Mouse (Mus musculus): Measurements from ENCODE around the gene Spata21.
A peak's percentile ranks its signal among the peaks of the same experiment; 100 is the strongest.

Gene Spata21

DNA sequence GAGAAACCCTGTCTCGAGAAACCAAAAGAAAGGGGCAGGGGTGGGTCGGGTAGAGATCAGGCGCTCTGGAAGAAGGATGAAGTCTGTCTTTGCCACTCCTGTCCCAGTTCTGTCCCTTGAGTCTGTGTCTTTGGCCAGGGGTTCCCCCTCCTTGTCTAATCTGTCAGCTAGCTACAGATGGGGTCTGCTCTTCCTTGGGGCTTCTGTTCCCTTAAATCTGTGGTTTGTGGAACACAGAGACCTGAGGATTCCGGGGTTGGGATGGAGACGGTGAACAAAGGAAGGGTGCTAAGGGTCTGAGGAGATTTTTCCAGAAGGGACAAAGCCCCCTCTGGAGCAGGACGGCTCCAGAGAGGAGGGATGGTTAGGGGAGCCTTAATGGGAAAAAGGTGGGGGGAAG, at the start of gene Spata21:
Spata21 (plus strand) TSS at position 301 of the 400 bp plus-strand sequence.
- DNase-seq, result no peak

DNA sequence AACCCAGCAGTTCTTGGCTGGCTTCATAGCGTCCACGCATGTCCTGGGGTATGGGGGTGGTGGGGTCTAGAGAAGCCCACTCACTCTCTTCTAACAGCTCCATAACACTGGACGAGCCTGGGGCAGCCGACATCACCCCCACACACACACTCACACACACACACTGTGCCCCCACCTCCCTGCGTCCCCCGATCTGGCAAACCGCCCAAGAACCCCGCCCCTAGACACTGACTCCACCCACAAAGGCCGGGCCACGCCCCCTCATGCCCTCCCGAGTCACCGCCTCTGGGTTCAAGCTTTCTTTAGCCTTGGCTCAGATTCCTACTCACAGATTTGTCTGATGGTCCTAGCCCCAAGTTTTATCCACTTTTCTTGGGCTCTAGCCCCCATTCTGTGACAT, 47.0 kb upstream of the Spata21 start:
- no peak for DNase-seq

DNA sequence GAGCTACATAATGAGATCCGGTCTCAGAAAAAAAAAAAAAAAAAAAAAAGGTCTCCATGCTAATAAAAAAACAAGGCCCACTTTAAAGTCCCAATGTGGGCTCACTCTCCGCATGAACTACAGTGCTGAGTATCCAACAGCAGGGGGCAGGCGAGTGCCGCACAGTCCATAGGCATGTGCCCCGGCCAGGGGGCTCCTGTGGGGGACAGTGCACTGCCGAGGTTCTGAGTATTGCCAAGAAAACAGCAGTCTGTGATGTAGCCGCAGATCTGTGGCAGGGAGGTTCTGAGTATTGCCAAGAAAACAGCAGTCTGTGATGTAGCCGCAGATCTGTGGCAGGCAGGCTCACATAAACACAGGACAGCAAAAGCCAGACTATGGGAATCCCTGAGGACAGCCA, 43.3 kb upstream of the Spata21 start:
- DNase-seq, result peak; percentile 51

DNA sequence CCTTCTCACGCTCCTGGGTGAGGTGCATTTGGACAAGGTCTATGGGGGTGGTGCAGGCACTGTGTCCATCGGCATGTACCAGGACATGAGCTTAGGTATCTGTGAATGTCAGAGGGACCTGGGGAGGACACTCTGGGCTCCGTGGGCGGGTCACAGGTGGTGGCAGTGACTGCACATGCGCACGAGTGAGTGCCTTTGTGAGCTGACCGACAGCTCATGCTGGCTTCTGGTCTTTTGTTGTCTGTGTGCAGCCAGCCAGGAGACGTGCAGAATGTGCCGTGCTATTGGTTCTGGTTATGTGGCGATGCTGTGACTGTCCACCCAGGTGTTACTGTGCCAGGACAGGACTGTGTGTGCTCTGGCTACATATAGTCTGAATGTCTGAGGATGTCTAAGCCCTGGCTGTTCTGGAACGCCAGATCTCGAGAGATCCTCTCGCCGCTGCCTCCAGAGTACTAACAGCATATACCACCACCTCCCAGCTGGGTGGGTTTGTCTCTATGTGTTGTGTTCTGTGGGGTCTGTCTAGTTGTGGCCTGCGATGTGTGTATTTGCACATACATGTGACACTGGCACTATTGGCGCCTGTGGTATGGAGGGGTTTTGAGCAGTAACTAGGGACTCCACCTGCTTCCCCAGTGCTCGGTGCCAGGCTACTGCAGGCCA, 39.2 kb upstream of the Spata21 start:
- no peak for DNase-seq

DNA sequence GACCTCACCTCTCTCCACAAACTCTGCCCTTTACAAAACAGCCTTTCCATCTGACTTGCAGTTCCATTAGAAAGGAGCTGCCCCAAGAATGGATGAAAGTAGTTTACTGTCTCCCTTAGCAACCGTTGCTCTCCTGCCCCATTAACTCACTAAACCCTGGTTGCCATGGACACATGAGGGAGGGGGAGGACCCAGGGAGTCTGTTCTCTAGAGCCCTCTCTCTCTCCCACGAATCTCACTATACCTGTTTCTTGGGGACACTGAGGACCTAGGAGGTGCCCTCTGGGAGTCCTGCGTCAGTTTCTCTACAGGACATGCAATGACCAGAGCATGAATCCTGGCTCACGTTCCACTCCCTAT, 38.7 kb upstream of the Spata21 start:
- DNase-seq, result peak; percentile 60

DNA sequence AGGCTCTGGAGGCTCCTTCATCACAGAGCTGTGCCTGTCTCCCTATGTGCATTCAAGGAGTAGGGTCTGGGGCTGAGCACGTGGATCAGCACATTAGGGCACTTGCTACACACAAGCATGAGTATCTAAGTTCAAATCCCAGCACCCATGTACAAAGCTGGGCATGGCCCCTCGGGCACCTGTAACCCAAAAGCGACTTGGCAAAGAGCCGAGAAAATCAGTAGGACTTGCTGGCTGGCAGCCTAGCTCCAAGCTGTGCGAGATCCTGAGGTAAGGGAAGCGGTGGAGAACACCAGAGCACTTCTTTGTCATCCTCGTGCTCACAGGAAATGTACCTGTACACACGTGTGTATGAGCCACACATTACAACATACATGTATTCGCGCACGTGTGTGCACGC, 35.7 kb upstream of the Spata21 start:
- peak; percentile 54 for DNase-seq

DNA sequence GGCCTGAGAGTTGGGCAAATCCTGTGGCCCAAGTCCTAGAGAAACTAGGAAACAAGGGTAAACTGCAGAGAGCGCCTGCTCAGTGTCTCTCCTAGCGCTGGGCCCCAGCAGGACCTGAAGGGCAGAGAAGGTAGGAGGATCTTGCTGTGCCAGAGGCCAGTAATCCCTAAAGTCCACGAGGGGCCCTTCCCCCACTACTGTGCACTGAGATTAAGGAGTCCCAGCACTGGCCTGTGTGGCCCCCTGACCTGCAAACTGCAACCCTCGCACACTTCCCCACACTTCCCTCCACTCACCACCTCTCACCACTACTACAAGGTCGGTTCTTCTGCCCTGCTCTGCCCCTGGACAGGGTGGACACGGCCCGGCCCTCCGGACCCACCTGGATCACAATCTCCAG, 35.0 kb upstream of the Spata21 start:
- DNase-seq, result peak; percentile 80

- DNase-seq, result peak; percentile 98
Observed at GRCm38 (mm10) chr4:141053568-141054161, 34.5 kb upstream of the Spata21 start.

DNA sequence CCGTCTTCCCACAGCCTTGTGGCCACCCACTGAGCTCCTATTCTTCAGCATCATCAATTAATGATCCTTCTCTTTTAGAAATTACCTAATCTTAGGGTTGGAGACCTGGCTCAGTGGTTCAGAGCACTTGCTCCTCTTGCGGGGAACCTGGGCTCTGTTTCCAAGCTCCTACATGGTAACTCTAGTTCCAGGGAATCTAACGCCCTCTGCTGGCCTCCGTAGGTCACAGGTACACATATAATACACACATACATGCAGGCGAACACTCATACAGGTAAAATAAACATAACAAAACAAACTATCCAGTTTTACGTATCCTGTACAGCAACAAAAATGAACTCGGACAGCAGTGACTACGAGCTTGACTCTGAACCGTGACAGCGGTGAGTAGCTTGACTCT, 31.2 kb upstream of the Spata21 start:
- no peak for DNase-seq

GRCm38 (mm10) chr4:141058835-141059234, 29.3 kb upstream of the Spata21 start:
- DNase-seq, result no peak

DNA sequence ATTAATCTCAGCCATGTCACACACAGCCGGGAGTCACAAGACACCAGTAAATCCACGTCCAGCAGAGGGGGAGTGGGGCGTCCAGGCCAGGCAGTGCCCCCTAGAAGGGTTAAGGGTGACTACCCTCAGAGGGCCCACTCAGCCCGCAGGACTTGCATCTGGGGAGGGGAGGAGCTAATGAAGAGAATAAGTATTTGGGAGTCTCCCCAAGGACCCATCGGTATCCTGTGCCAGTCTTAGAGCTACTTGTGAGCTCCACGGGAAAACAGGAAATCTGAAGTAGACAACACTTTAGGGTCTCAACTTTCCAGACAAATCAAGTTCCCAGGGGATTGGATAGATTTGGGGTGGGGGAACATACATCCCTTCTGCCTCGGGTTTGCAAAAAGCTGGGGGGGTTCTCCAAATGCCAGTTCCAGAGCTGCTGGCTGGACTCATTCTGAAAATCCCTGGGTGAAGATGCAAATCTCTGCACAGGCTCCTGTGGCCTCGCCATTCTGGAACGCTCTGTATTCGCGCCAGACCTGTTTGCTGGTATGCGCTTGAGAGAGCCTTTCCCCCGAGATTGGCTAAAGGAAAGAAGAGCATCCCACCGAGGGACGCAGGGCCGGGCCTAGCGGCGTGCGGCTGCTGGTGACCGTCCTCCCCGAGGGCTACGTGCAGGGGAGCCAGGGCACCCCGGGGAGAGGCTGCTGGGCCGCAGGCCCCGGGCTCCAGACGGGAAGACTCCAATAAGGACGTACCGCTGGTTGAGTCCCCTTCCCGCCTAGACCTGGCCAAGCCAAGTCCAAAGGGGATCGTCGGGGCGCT, 28.3 kb upstream of the Spata21 start:
- no peak for DNase-seq

GRCm38 (mm10) chr4:141060426-141061301, 27.5 kb upstream of the Spata21 start, which contains the start of gene Crocc:
Gene Crocc, minus strand, starts transcription at chr4:141060550.
- DNase-seq, result peak; percentile 99

- DNase-seq, result no peak
Observed at GRCm38 (mm10) chr4:141064104-141064659, 24.0 kb upstream of the Spata21 start.

GRCm38 (mm10) chr4:141065123-141065522, 23.0 kb upstream of the Spata21 start:
- peak; percentile 89 for DNase-seq

- DNase-seq, result peak; percentile 87
Observed at GRCm38 (mm10) chr4:141066709-141067515, 21.2 kb upstream of the Spata21 start.

DNA sequence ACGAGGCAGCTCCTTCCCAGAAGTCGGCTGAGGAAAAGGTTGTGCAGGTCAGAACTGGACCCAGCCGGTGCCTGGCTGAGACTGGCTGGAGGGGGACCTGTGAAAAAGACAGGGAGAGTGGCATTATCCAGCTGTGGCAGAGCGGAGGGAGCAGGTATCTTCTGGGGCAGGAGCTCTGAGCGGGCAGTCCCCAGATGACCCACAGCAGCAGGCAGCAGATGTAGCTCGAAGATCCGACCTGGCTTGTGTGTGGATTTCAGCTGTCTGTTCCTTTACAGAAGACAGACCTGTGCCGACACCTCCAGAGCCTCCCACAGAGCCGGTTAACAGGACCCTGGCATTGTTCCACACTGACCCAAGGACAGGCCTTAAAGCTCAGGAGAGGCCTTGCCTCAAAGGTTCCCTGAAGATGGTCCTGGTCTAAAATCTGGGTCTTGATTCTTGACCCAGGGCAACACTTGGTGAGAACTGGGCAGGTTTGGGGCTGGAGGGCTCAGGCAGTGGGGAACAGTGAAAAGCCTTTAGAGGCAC, 20.6 kb upstream of the Spata21 start:
- peak; percentile 59 for DNase-seq

GRCm38 (mm10) chr4:141068655-141069054, 19.5 kb upstream of the Spata21 start:
- no peak for DNase-seq

GRCm38 (mm10) chr4:141069731-141070130, 18.4 kb upstream of the Spata21 start:
- DNase-seq, result peak; percentile 75

DNA sequence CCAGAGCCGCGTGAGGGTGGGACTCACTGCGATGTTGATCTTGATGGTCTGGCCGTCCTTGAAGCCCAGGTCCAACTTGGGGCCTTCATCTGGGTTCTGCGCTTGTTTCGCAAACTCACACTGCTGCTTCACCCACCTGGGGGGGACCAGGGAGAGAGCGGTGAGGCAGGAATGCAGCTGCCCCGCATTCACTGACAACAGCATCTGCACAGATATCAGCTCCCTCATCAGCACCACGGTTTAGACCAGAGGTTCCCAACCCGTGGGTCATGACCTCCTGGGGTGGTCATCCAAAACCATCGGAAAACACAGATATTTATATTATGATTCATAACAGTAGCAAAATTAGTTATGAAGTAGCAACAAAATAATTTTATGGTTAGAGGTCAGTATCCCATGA, 15.6 kb upstream of the Spata21 start:
- DNase-seq, result no peak

DNA sequence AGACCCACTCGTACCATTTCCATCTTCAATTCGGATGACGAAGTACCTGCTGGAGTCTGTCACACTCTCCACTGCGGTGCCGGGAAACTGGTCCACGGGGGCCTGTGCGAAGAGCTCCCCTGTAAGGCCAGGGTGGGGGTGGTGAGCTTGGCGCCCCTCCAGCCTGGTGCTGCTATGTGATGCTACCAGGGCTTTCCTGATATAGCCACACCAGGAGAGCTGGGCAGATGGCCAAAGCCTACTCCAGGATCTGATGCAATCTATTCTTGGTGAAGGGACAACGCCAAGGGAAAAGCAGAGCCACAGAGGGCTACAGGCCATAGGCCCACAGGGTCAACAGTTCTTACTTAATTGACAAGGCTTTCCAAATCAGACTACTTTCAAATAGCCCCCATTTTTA, 14.5 kb upstream of the Spata21 start:
- DNase-seq, result no peak

DNA sequence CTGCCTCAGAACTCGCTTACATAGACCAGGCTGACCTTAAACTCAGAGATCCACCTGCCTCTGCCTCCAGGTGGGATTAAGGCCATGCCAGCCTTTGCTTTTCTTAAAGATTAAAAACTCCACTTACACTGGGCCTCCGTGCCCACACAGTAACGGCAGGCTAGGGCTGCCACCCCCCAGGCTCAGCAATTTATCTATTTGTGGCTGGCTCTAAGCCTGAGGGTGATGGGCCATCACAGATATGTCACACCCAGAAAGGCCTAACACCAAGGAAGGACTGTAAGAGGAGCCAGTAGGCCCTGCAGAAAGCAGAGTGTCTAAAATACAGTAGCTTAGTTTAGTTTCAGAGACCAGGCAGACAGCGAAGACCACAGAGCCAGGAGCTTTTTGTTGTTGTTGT, 14.0 kb upstream of the Spata21 start:
- DNase-seq, result no peak

Data from kidney, adult 9 months (tissue).